Mouse (Mus musculus): ENCODE results near the gene Map1lc3a.

Map1lc3a gene

GRCm38 (mm10) chr2:155285744-155286143 is 9.6 kb downstream of the Map1lc3a start:
- no peak for DNase-seq (ENCODE audit: low read depth, low spot score)

GRCm38 (mm10) chr2:155287456-155288250 is 11.6 kb downstream of the Map1lc3a start:
- no peak for DNase-seq (ENCODE audit: low read depth, low spot score)

GRCm38 (mm10) chr2:155290066-155290465 is 14.0 kb downstream of the Map1lc3a start:
- DNase-seq (ENCODE audit: low read depth, low spot score), result no peak

GRCm38 (mm10) chr2:155293382-155293781 is 17.3 kb downstream of the Map1lc3a start:
- peak; percentile 96 for DNase-seq (ENCODE audit: low read depth, low spot score)

- DNase-seq (ENCODE audit: low read depth, low spot score), result peak; percentile 49
Measured at GRCm38 (mm10) chr2:155293946-155294345, 17.8 kb downstream of the Map1lc3a start.

GRCm38 (mm10) chr2:155295453-155295852 is 19.4 kb downstream of the Map1lc3a start:
- no peak for DNase-seq (ENCODE audit: low read depth, low spot score)

- DNase-seq (ENCODE audit: low read depth, low spot score), result peak; percentile 81
Measured at GRCm38 (mm10) chr2:155299563-155299962, 23.5 kb downstream of the Map1lc3a start.

GRCm38 (mm10) chr2:155308936-155309592 is 33.0 kb downstream of the Map1lc3a start:
- DNase-seq (ENCODE audit: low read depth, low spot score), result peak; percentile 87

GRCm38 (mm10) chr2:155313671-155314070 is 37.6 kb downstream of the Map1lc3a start:
- no peak for DNase-seq (ENCODE audit: low read depth, low spot score)

GRCm38 (mm10) chr2:155318618-155319017 is 42.5 kb downstream of the Map1lc3a start:
- DNase-seq (ENCODE audit: low read depth, low spot score), result no peak

GRCm38 (mm10) chr2:155320596-155320995 is 44.5 kb downstream of the Map1lc3a start:
- peak; percentile 39 for DNase-seq (ENCODE audit: low read depth, low spot score)

GRCm38 (mm10) chr2:155326001-155326400 is 49.9 kb downstream of the Map1lc3a start:
- DNase-seq (ENCODE audit: low read depth, low spot score), result no peak

Data from skeletal muscle tissue, adult 2 months (tissue).